Mouse (Mus musculus): ENCODE measurements around the gene Trpm5. TPM values are rescaled to one million over a fixed set of nuclear protein-coding genes. Genes with fewer than 3 reads are reported as not detected.

Gene Trpm5
- polyA plus RNA-seq, 1 experiment from 2014 or later: 4.4 TPM

- 23% methylated on average over 3 of the region's 3 CpGs for WGBS
These were observed 39.9 kb downstream of the Trpm5 start for GRCm38 (mm10) chr7:143054612-143054965.

GRCm38 (mm10) chr7:143053961-143054611 lies 40.4 kb downstream of the Trpm5 start:
- H3K27ac ChIP-seq (replicated peaks in 1 of 2; ENCODE audit: control insufficient read depth in 1 of 2, insufficient read depth in 1 of 2, low read depth in 2 of 2, low read length in 2 of 2): peak overlapping the region; percentile 87 to 99
- no peaks in the 10 kb centered on the region for H3K9me3 ChIP-seq (ENCODE audit: control insufficient read depth, low read length)
- 19% methylated on average over 11 of the region's 11 CpGs for WGBS
- H3K36me3 ChIP-seq (ENCODE audit: control insufficient read depth, insufficient read depth, low read length): peaks cover 31% of the 10 kb centered on the region
- peak overlapping the region; percentile 100 for H3K9ac ChIP-seq (ENCODE audit: low read length)
- no peaks in the 10 kb centered on the region for H3K27me3 ChIP-seq (ENCODE audit: control insufficient read depth, insufficient read depth, low read length)
- H3K4me2 ChIP-seq (ENCODE audit: low read length): peak overlapping the region; percentile 92
- ATAC-seq (ENCODE audit: insufficient number of reproducible peaks, insufficient read depth, low FRiP score, low read depth): no peak
- peak overlapping the region; percentile 67 to 100 for H3K4me3 ChIP-seq (ENCODE audit: control insufficient read depth in 1 of 2, insufficient read depth in 1 of 2, low read depth in 1 of 2, low read length in 2 of 2)
- peaks cover 64 to 73% of the 10 kb centered on the region in 2 experiments for H3K4me1 ChIP-seq (ENCODE audit: control insufficient read depth in 2 of 2, insufficient read depth in 2 of 2, low read length in 2 of 2)

More at GRCm38 (mm10) chr7:143054612-143054965, 39.9 kb downstream of the Trpm5 start:
- Histone ChIP-seq H3K27me3 (ENCODE audit: control insufficient read depth, insufficient read depth, low read length) (no peaks in the 10 kb centered on the region), H3K4me1 (ENCODE audit: control insufficient read depth in 2 of 2, insufficient read depth in 2 of 2, low read length in 2 of 2) (peaks cover 64 to 74% of the 10 kb centered on the region in 2 experiments), H3K9me3 (ENCODE audit: control insufficient read depth, low read length) (no peaks in the 10 kb centered on the region), H3K9ac (ENCODE audit: low read length) (peak overlapping the region; percentile 100), H3K36me3 (ENCODE audit: control insufficient read depth, insufficient read depth, low read length) (peaks cover 36% of the 10 kb centered on the region), H3K27ac (replicated peaks in 1 of 2; ENCODE audit: control insufficient read depth in 1 of 2, insufficient read depth in 1 of 2, low read depth in 2 of 2, low read length in 2 of 2) (peak overlapping the region; percentile 87 to 99), H3K4me2 (ENCODE audit: low read length) (peak overlapping the region; percentile 92), H3K4me3 (ENCODE audit: control insufficient read depth in 1 of 2, insufficient read depth in 1 of 2, low read depth in 1 of 2, low read length in 2 of 2) (peak overlapping the region; percentile 67 to 100)
- no peak for ATAC-seq (ENCODE audit: insufficient number of reproducible peaks, insufficient read depth, low FRiP score, low read depth)

- peak overlapping the region; percentile 87 to 99 for H3K27ac ChIP-seq (replicated peaks in 1 of 2; ENCODE audit: control insufficient read depth in 1 of 2, insufficient read depth in 1 of 2, low read depth in 2 of 2, low read length in 2 of 2)
- H3K36me3 ChIP-seq (ENCODE audit: control insufficient read depth, insufficient read depth, low read length): peaks cover 30% of the 10 kb centered on the region
- peaks cover 55 to 65% of the 10 kb centered on the region in 2 experiments for H3K4me1 ChIP-seq (ENCODE audit: control insufficient read depth in 2 of 2, insufficient read depth in 2 of 2, low read length in 2 of 2)
- under 1% methylated on average over 45 of the region's 46 CpGs for WGBS
- peak overlapping the region; percentile 92 for H3K4me2 ChIP-seq (ENCODE audit: low read length)
- peak overlapping the region; percentile 100 for H3K9ac ChIP-seq (ENCODE audit: low read length)
- H3K4me3 ChIP-seq (ENCODE audit: control insufficient read depth in 1 of 2, insufficient read depth in 1 of 2, low read depth in 1 of 2, low read length in 2 of 2): peak overlapping the region; percentile 67 to 100
- no peaks in the 10 kb centered on the region for H3K9me3 ChIP-seq (ENCODE audit: control insufficient read depth, low read length)
- H3K27me3 ChIP-seq (ENCODE audit: control insufficient read depth, insufficient read depth, low read length): no peaks in the 10 kb centered on the region
- peak; percentile 19 for ATAC-seq (ENCODE audit: insufficient number of reproducible peaks, insufficient read depth, low FRiP score, low read depth)
These were observed 41.2 kb downstream of the Trpm5 start for GRCm38 (mm10) chr7:143053008-143053899.

- Histone ChIP-seq H3K27me3 (ENCODE audit: control insufficient read depth, insufficient read depth, low read length) (no peaks in the 10 kb centered on the region), H3K36me3 (ENCODE audit: control insufficient read depth, insufficient read depth, low read length) (peaks cover 30% of the 10 kb centered on the region), H3K4me3 (ENCODE audit: control insufficient read depth in 1 of 2, insufficient read depth in 1 of 2, low read depth in 1 of 2, low read length in 2 of 2) (peak within 1 kb of the TSS; percentile 67 to 100), H3K27ac (replicated peaks in 1 of 2; ENCODE audit: control insufficient read depth in 1 of 2, insufficient read depth in 1 of 2, low read depth in 2 of 2, low read length in 2 of 2) (peak within 1 kb of the TSS; percentile 87 to 99), H3K4me2 (ENCODE audit: low read length) (peak within 1 kb of the TSS; percentile 92), H3K9ac (ENCODE audit: low read length) (peak within 1 kb of the TSS; percentile 100), H3K4me1 (ENCODE audit: control insufficient read depth in 2 of 2, insufficient read depth in 2 of 2, low read length in 2 of 2) (peaks cover 49 to 59% of the 10 kb centered on the region in 2 experiments), H3K9me3 (ENCODE audit: control insufficient read depth, low read length) (no peaks in the 10 kb centered on the region)
- 0% methylated on average over 37 of the region's 37 CpGs for WGBS
- ATAC-seq (ENCODE audit: insufficient number of reproducible peaks, insufficient read depth, low FRiP score, low read depth): peak; percentile 82
These were observed 41.8 kb downstream of the Trpm5 start, which contains the start of gene Cd81 for GRCm38 (mm10) chr7:143052626-143053007. Gene Cd81, plus strand, starts transcription at chr7:143052739.

- Histone ChIP-seq H3K4me1 (ENCODE audit: control insufficient read depth in 2 of 2, insufficient read depth in 2 of 2, low read length in 2 of 2) (peaks cover 37 to 46% of the 10 kb centered on the region in 2 experiments), H3K27me3 (ENCODE audit: control insufficient read depth, insufficient read depth, low read length) (no peaks in the 10 kb centered on the region), H3K27ac (replicated peaks in 1 of 2; ENCODE audit: control insufficient read depth in 1 of 2, insufficient read depth in 1 of 2, low read depth in 2 of 2, low read length in 2 of 2) (peak overlapping the region in 1 of 2 experiments; percentile 99; a peak in 1 of 4 replicates), H3K9me3 (ENCODE audit: control insufficient read depth, low read length) (no peaks in the 10 kb centered on the region), H3K4me3 (ENCODE audit: control insufficient read depth in 1 of 2, insufficient read depth in 1 of 2, low read depth in 1 of 2, low read length in 2 of 2) (no peak overlapping the region), H3K4me2 (ENCODE audit: low read length) (no peak overlapping the region), H3K9ac (ENCODE audit: low read length) (no peak overlapping the region), H3K36me3 (ENCODE audit: control insufficient read depth, insufficient read depth, low read length) (peaks cover 17% of the 10 kb centered on the region)
- 55% methylated on average over 2 of the region's 2 CpGs for WGBS
- ATAC-seq (ENCODE audit: insufficient number of reproducible peaks, insufficient read depth, low FRiP score, low read depth): no peak
These were observed 43.1 kb downstream of the Trpm5 start for GRCm38 (mm10) chr7:143051316-143051715.

GRCm38 (mm10) chr7:143049841-143050816 lies 44.3 kb downstream of the Trpm5 start:
- ATAC-seq (ENCODE audit: insufficient number of reproducible peaks, insufficient read depth, low FRiP score, low read depth): no peak
- peaks cover 25 to 34% of the 10 kb centered on the region in 2 experiments for H3K4me1 ChIP-seq (ENCODE audit: control insufficient read depth in 2 of 2, insufficient read depth in 2 of 2, low read length in 2 of 2)
- 79% methylated on average over 3 of the region's 3 CpGs for WGBS
- H3K27ac ChIP-seq (replicated peaks in 1 of 2; ENCODE audit: control insufficient read depth in 1 of 2, insufficient read depth in 1 of 2, low read depth in 2 of 2, low read length in 2 of 2): peak overlapping the region; percentile 79 to 85
- no peak overlapping the region for H3K9ac ChIP-seq (ENCODE audit: low read length)
- no peaks in the 10 kb centered on the region for H3K9me3 ChIP-seq (ENCODE audit: control insufficient read depth, low read length)
- H3K36me3 ChIP-seq (ENCODE audit: control insufficient read depth, insufficient read depth, low read length): 0 out of 2 replicates have a peak, but pooled peaks cover 9% of the 10 kb centered on the region
- H3K27me3 ChIP-seq (ENCODE audit: control insufficient read depth, insufficient read depth, low read length): no peaks in the 10 kb centered on the region
- no peak overlapping the region for H3K4me2 ChIP-seq (ENCODE audit: low read length)
- no peak overlapping the region for H3K4me3 ChIP-seq (ENCODE audit: control insufficient read depth in 1 of 2, insufficient read depth in 1 of 2, low read depth in 1 of 2, low read length in 2 of 2)
